Mouse (Mus musculus) heart, embryonic 13.5 days (tissue): Measurements from ENCODE around the gene Stambp. TPM values are rescaled to one million over a fixed set of nuclear protein-coding genes. Genes with fewer than 3 reads are reported as not detected.

Experiments used
- ATAC-seq: fragments of 200-750 bp; cut with Nextera tagmentation; 2 replicates; pipeline ENCODE4 v1.8.0; 2017; ENCODE audit warnings: moderate TSS enrichment; ENCODE audit not compliant: insufficient number of reproducible peaks, low FRiP score, low TSS enrichment; ENCODE audit errors: extremely low read depth
- H3K27ac ChIP-seq: fragments of 300-500 bp; sonication (generic); replicated peaks from 2 replicates; pipeline ENCODE4 v1.5.1; 2015; ENCODE audit warnings: moderate library complexity, mild to moderate bottlenecking, inconsistent platforms
- H3K27me3 ChIP-seq: fragments of 300-500 bp; sonication (generic); replicated peaks from 2 replicates; pipeline ENCODE4 v1.6.1; 2015; ENCODE audit warnings: mild to moderate bottlenecking, inconsistent platforms
- H3K36me3 ChIP-seq: fragments of 300-500 bp; sonication (generic); 2 replicates; pipeline ENCODE4 v1.6.1; 2015; ENCODE audit warnings: mild to moderate bottlenecking, inconsistent platforms
- H3K4me1 ChIP-seq: fragments of 300-500 bp; sonication (generic); 2 replicates; pipeline ENCODE4 v1.6.1; 2015; ENCODE audit warnings: inconsistent platforms
- H3K4me2 ChIP-seq: fragments of 300-500 bp; sonication (generic); 2 replicates; pipeline ENCODE4 v1.6.1; 2015; ENCODE audit warnings: inconsistent platforms, mild to moderate bottlenecking, moderate library complexity
- H3K4me3 ChIP-seq: fragments of 300-500 bp; sonication (generic); 2 replicates; pipeline ENCODE4 v1.5.1; 2015; ENCODE audit warnings: moderate library complexity, mild to moderate bottlenecking, inconsistent platforms
- H3K9ac ChIP-seq: fragments of 300-500 bp; sonication (generic); 2 replicates; pipeline ENCODE4 v1.6.1; 2015; ENCODE audit warnings: inconsistent platforms, mild to moderate bottlenecking, moderate library complexity
- H3K9me3 ChIP-seq: fragments of 300-500 bp; sonication (generic); 2 replicates; pipeline ENCODE4 v1.6.1; 2016; ENCODE audit warnings: inconsistent platforms
- WGBS: fragments of 180-500 bp; shearing (Covaris S2); methylation state at CpG from one replicate; pipeline ENCODE4 v1.1.7; 2015; ENCODE audit warnings: mixed read lengths; 5-methylcytosine and 5-hydroxymethylcytosine counted together
- polyA plus RNA-seq: library from polyadenylated mRNA; unstranded; fragments of >200 nt; fragmentation: Nextera tagmentation; extraction: Ambion mirVana; gene quantifications from 2 replicates; pipeline ENCODE4 v1.2.1, GENCODE M21; 2015

Stambp gene
- 21.4 and 24.2 TPM in 2 replicates for polyA plus RNA-seq

- peaks cover 20% of the 10 kb centered on the region for H3K4me1 ChIP-seq
- H3K27me3 ChIP-seq: peaks cover 14% of the 10 kb centered on the region; the same call in 1 of the 2 replicates
- H3K4me2 ChIP-seq: peak within 1 kb of the TSS; percentile 91
- peak within 1 kb of the TSS; percentile 70 for H3K27ac ChIP-seq
- peak; percentile 9; the same call in 1 of the 2 replicates for ATAC-seq
- peak within 1 kb of the TSS; percentile 86 for H3K9ac ChIP-seq
- H3K36me3 ChIP-seq: peaks cover 14% of the 10 kb centered on the region
- 0% methylated on average over 9 of the region's 11 CpGs for WGBS
- no peaks in the 10 kb centered on the region for H3K9me3 ChIP-seq
- H3K4me3 ChIP-seq: peak within 1 kb of the TSS; percentile 81
Observed at GRCm38 (mm10) chr6:83572671-83573070, at the start of gene Stambp. Gene Stambp, minus strand, starts transcription at chr6:83572729.

DNA sequence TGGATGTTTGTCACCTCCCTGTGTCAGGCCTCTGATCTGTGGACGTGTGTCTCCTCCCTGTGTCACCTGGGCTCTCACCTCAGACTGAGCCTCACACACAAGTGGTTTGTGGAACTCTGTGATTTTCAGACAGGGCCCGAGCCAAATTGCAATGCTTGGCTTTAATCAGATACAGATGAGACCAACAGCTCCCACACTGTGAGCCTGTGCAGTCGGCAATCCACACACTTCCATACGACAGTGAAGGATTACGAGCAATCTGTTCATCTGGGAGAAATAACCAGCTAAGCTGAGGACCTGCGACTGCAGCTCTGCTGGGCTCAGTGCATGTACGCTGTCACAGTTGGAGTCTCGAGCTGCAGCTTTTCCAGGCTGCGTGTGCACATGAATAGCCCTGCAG lies 47.4 kb upstream of the Stambp start:
- no peak for ATAC-seq
- H3K9me3 ChIP-seq: no peaks in the 10 kb centered on the region
- H3K9ac ChIP-seq: no peak overlapping the region
- H3K27ac ChIP-seq: no peak overlapping the region
- no peak overlapping the region for H3K4me3 ChIP-seq
- no peaks in the 10 kb centered on the region for H3K36me3 ChIP-seq
- 0 out of 2 replicates have a peak, but pooled peaks cover 4% of the 10 kb centered on the region for H3K4me1 ChIP-seq
- peaks cover 15% of the 10 kb centered on the region for H3K27me3 ChIP-seq
- 65% methylated on average over 9 of the region's 9 CpGs for WGBS
- no peak overlapping the region for H3K4me2 ChIP-seq

DNA sequence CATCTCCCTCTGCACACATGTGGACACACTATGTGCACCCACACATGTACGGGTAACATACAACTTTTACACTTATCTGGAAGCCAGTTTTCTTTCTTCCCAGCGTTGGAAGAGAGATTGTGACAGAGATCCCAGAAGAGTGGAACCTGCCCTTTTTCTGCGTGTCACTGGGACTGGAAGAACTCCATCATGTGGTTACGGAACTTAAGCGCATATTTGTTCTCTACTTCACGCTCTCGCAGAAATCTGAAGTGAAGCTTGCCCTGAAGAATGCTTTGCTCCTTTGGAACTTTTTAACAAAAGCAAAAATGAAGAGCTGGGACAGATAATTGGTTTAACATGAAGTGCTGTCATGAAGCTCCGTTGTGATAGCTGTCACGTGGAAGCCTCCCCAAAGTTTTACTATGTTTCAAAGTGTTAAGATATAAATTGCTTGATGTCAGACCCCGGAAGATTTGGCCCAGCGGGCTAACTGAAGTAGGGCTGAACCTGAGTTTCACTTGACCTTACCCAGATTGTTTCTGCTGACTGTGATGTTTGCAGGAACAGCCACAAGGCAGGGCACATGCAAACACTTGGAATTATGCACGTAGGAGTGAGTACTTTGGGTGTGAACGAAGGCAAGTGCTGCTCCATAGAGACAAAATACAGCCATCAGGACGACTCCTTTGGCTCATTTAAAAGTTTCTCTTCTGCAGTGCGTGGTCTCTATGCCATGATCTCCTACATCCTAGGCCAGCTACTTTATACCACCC lies 45.2 kb upstream of the Stambp start:
- Histone ChIP-seq H3K27ac (no peak overlapping the region), H3K9ac (no peak overlapping the region), H3K27me3 (peaks cover 15% of the 10 kb centered on the region), H3K4me1 (0 out of 2 replicates have a peak, but pooled peaks cover 4% of the 10 kb centered on the region), H3K36me3 (no peaks in the 10 kb centered on the region), H3K9me3 (no peaks in the 10 kb centered on the region), H3K4me2 (no peak overlapping the region), H3K4me3 (no peak overlapping the region)
- no peak for ATAC-seq
- 73% methylated on average over 15 of the region's 15 CpGs for WGBS

- ATAC-seq: no peak
- H3K36me3 ChIP-seq: no peaks in the 10 kb centered on the region
- no peaks in the 10 kb centered on the region for H3K9me3 ChIP-seq
- no peak overlapping the region for H3K4me2 ChIP-seq
- no peak overlapping the region for H3K4me3 ChIP-seq
- 0 out of 2 replicates have a peak, but pooled peaks cover 4% of the 10 kb centered on the region for H3K4me1 ChIP-seq
- WGBS: 52% methylated on average over 5 of the region's 5 CpGs
- H3K9ac ChIP-seq: no peak overlapping the region
- peaks cover 15% of the 10 kb centered on the region for H3K27me3 ChIP-seq
- no peak overlapping the region for H3K27ac ChIP-seq
Observed at GRCm38 (mm10) chr6:83616512-83616911, 44.0 kb upstream of the Stambp start.

GRCm38 (mm10) chr6:83614469-83614868 lies 41.9 kb upstream of the Stambp start:
- H3K27me3 ChIP-seq: peaks cover 18% of the 10 kb centered on the region; the same call in 1 of the 2 replicates
- no peak overlapping the region for H3K4me3 ChIP-seq
- H3K9me3 ChIP-seq: no peaks in the 10 kb centered on the region
- 79% methylated on average over 4 of the region's 4 CpGs for WGBS
- no peak overlapping the region for H3K4me2 ChIP-seq
- no peak overlapping the region for H3K27ac ChIP-seq
- H3K4me1 ChIP-seq: 0 out of 2 replicates have a peak, but pooled peaks cover 4% of the 10 kb centered on the region
- no peaks in the 10 kb centered on the region for H3K36me3 ChIP-seq
- ATAC-seq: no peak
- H3K9ac ChIP-seq: no peak overlapping the region

DNA sequence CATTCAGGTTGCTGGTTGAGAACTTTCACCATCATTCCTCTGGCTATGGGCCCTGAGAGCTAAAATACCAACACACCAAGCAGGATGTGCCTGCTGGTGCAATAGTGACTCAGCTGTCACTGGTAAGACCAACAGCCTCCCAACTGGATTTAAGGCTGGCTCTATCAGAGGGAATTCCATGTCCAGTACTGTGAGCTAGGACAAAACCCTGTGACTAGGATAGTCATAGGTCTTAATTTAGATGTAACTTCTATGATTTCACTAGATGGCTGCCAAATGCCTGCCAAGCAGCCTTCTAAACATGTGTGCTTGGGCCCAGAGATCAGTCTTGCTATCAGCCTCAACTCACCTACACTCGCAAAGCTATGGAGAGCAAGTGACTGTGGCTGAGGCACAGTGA lies 40.4 kb upstream of the Stambp start:
- no peaks in the 10 kb centered on the region for H3K36me3 ChIP-seq
- no peak overlapping the region for H3K4me3 ChIP-seq
- H3K4me1 ChIP-seq: no peaks in the 10 kb centered on the region
- H3K4me2 ChIP-seq: no peak overlapping the region
- WGBS: 95% methylated on average over 1 of the region's 1 CpGs
- ATAC-seq: no peak
- H3K27ac ChIP-seq: no peak overlapping the region
- no peaks in the 10 kb centered on the region for H3K9me3 ChIP-seq
- H3K9ac ChIP-seq: no peak overlapping the region
- peaks cover 9% of the 10 kb centered on the region; the same call in 1 of the 2 replicates for H3K27me3 ChIP-seq

DNA sequence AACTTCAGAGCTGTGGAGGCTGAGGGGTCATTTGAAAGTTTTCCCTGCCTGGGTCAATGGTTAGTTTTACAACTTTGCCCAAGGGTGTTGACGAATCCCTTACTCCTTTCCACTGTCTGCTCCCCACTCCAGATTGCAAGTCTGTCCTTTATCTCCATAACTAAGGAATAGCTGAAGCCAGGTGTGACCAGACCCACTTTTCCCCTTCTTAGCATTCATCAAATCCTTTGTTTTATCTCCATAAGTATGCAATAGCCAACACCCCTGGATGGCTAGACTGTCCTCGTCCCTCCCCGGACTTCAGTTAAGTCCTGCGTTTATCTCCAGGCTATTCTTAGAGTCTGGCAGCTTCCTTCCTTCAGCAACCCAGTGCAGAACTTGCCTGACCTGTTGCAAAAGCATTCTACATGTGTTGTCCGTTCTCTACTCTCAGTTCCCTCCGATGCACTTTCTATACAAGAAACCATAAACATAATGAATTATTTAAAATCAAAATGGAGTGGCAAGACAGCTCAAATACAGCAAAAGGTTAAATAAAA lies 27.2 kb upstream of the Stambp start:
- Histone ChIP-seq H3K4me3 (no peak overlapping the region), H3K36me3 (no peaks in the 10 kb centered on the region), H3K27ac (peak overlapping the region; percentile 50), H3K4me2 (peak overlapping the region; percentile 69), H3K4me1 (peaks cover 20% of the 10 kb centered on the region), H3K9ac (peak overlapping the region; percentile 45; the same call in 1 of the 2 replicates), H3K9me3 (no peaks in the 10 kb centered on the region), H3K27me3 (no peaks in the 10 kb centered on the region)
- no peak for ATAC-seq
- 24% methylated on average over 6 of the region's 6 CpGs for WGBS

DNA sequence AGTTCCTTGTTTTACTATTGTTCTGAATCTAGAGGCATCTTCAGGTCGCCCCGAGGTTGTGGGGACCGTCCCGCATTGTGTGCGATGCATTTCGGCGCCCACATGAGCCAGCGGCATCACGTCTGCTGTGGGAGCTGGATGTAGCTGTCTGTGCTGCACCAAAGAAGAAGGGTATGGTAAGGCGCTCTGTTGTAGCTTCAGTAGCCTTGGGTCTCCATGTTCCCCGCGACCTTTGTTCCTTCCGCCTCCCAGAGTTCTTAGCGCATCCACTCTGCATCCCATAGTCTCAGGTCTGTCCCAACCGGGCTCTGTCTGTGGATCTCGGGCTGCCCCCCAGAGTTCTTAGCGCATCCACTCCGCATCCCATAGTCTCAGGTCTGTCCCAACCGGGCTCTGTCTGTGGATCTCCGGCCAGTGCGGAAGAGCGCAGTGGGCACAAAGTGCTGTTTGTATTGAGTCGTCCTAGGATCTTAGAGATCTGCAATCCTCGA lies 26.6 kb upstream of the Stambp start:
- ATAC-seq: no peak
- Histone ChIP-seq H3K9me3 (no peaks in the 10 kb centered on the region), H3K27me3 (no peaks in the 10 kb centered on the region), H3K9ac (peak overlapping the region; percentile 45), H3K4me2 (peak overlapping the region; percentile 69), H3K4me1 (peaks cover 21% of the 10 kb centered on the region), H3K27ac (peak overlapping the region; percentile 50), H3K36me3 (no peaks in the 10 kb centered on the region), H3K4me3 (peak overlapping the region; percentile 46)
- WGBS: 33% methylated on average over 24 of the region's 24 CpGs

DNA sequence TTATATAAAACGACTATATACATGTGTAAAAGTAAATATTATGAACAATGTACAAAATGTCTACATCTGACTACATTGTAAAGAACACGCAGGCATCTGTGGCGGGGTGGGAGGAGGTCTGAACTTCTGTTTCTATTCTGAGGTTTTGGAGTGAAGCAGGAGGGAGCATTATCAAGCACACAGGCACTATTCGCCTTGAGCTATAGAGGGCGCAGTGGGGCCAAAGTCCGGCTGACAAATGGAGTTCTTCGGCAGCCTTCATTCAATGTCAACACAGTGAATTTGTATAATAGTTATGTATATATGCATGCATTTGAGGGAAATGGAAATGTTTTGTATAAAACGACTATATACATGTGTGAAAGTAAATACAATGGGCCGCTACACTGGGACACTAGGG lies 26.1 kb upstream of the Stambp start:
- Histone ChIP-seq H3K4me3 (peak overlapping the region; percentile 46), H3K4me1 (peaks cover 25% of the 10 kb centered on the region), H3K36me3 (no peaks in the 10 kb centered on the region), H3K9me3 (no peaks in the 10 kb centered on the region), H3K4me2 (peak overlapping the region; percentile 69), H3K27me3 (no peaks in the 10 kb centered on the region), H3K27ac (0 out of 2 replicates have a peak overlapping the region, but pooled peaks have one; percentile 50), H3K9ac (peak overlapping the region; percentile 45; the same call in 1 of the 2 replicates)
- no peak for ATAC-seq
- 8% methylated on average over 9 of the region's 9 CpGs for WGBS

DNA sequence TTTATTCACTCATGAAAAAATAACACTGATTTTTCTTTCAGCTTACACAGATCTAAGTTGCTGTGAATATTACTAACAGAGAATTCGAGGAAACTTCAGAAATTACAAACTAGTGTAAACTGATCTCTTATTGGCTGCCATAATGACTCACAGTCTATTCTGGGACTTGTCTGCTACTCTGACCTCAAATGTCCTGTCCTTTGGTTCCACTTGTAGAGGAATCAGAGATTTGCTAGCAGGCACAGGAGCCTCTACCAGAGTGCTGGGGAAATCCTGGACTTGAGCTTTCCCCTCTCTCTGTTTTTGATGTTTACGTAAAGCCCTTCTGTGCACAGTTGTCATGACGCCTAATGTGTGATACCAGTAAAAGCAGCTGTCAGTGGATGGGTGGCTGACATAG lies 25.5 kb upstream of the Stambp start:
- Histone ChIP-seq H3K4me3 (no peak overlapping the region), H3K9me3 (no peaks in the 10 kb centered on the region), H3K4me2 (no peak overlapping the region), H3K4me1 (peaks cover 32% of the 10 kb centered on the region), H3K36me3 (no peaks in the 10 kb centered on the region), H3K9ac (no peak overlapping the region), H3K27me3 (no peaks in the 10 kb centered on the region), H3K27ac (peak overlapping the region; percentile 57; the same call in 1 of the 2 replicates)
- WGBS: 25% methylated on average over 3 of the region's 3 CpGs
- no peak for ATAC-seq

- Histone ChIP-seq H3K27me3 (no peaks in the 10 kb centered on the region), H3K9ac (no peak overlapping the region), H3K27ac (no peak overlapping the region), H3K4me1 (peaks cover 30% of the 10 kb centered on the region), H3K4me3 (no peak overlapping the region), H3K36me3 (no peaks in the 10 kb centered on the region), H3K9me3 (no peaks in the 10 kb centered on the region), H3K4me2 (no peak overlapping the region)
- ATAC-seq: no peak
- WGBS: 73% methylated on average over 2 of the region's 2 CpGs
Observed at GRCm38 (mm10) chr6:83595035-83595434, 22.5 kb upstream of the Stambp start.
